Mouse (Mus musculus) neural tube, embryonic 14.5 days (tissue): ENCODE measurements around the gene Maml1. TPM values are rescaled to one million over a fixed set of nuclear protein-coding genes. Genes with fewer than 3 reads are reported as not detected.

Experiments
- ATAC-seq: fragments of 200-750 bp; cut with Nextera tagmentation; 2 replicates; pipeline ENCODE4 v1.8.0; 2017; ENCODE audit warnings: low read depth, mild to moderate bottlenecking, moderate TSS enrichment, moderate library complexity
- H3K27ac ChIP-seq: fragments of 300-500 bp; sonication (generic); 2 replicates; pipeline ENCODE4 v1.5.1; 2014; ENCODE audit warnings: low read depth, mild to moderate bottlenecking, control low read depth, low read length, moderate library complexity, mixed read lengths
- H3K27me3 ChIP-seq: fragments of 300-500 bp; sonication (generic); 2 replicates; pipeline ENCODE4 v1.6.1; 2014; ENCODE audit warnings: low read length; ENCODE audit not compliant: control insufficient read depth, insufficient read depth
- H3K36me3 ChIP-seq: fragments of 300-500 bp; sonication (generic); 2 replicates; pipeline ENCODE4 v1.6.1; 2014; ENCODE audit warnings: low read length, mixed read lengths; ENCODE audit not compliant: control insufficient read depth, insufficient read depth
- H3K4me1 ChIP-seq: fragments of 300-500 bp; sonication (generic); 2 replicates; pipeline ENCODE4 v1.6.1; 2014; ENCODE audit warnings: low read length; ENCODE audit not compliant: control insufficient read depth, insufficient read depth
- H3K4me2 ChIP-seq: fragments of 300-500 bp; sonication (generic); 2 replicates; pipeline ENCODE4 v1.6.1; 2014; ENCODE audit warnings: mild to moderate bottlenecking, low read depth, low read length, control low read depth
- H3K4me3 ChIP-seq: fragments of 300-500 bp; sonication (generic); 2 replicates; pipeline ENCODE4 v1.5.1; 2014; ENCODE audit warnings: low read depth, low read length, control low read depth, mixed read lengths
- H3K9ac ChIP-seq: fragments of 300-500 bp; sonication (generic); replicated peaks from 2 replicates; pipeline ENCODE4 v1.6.1; 2014; ENCODE audit warnings: low read depth, mild to moderate bottlenecking, control low read depth, low read length, mixed read lengths
- H3K9me3 ChIP-seq: fragments of 300-500 bp; sonication (generic); 2 replicates; pipeline ENCODE4 v1.6.1; 2016; ENCODE audit warnings: low read length; ENCODE audit not compliant: control insufficient read depth
- WGBS: fragments of 180-500 bp; shearing (Covaris S2); extraction: QIAGEN DNeasy Blood & Tissue Kit; methylation state at CpG from one replicate; pipeline ENCODE4 v1.1.7; 2014; 5-methylcytosine and 5-hydroxymethylcytosine counted together
- polyA plus RNA-seq: library from polyadenylated mRNA; unstranded; fragments of >200 nt; fragmentation: Nextera tagmentation; extraction: Ambion mirVana; gene quantifications from 2 replicates; pipeline ENCODE4 v1.2.1, GENCODE M21; 2014

Gene Maml1
- polyA plus RNA-seq, 1 experiment from 2014 or later, result 3.5 TPM

- 9% methylated on average over 17 of the region's 17 CpGs for WGBS
- Histone ChIP-seq H3K36me3 (no peaks in the 10 kb centered on the region), H3K4me2 (peak overlapping the region; percentile 97), H3K9me3 (no peaks in the 10 kb centered on the region), H3K27me3 (no peaks in the 10 kb centered on the region), H3K9ac (peak overlapping the region; percentile 97), H3K4me1 (peaks cover 31% of the 10 kb centered on the region), H3K27ac (peak overlapping the region; percentile 93), H3K4me3 (peak overlapping the region; percentile 84)
- ATAC-seq, result peak; percentile 9
Measured at GRCm38 (mm10) chr11:50223783-50224662, 68.1 kb downstream of the Maml1 start.

GRCm38 (mm10) chr11:50222559-50223276 is 69.4 kb downstream of the Maml1 start:
- Histone ChIP-seq H3K27ac (no peak overlapping the region), H3K9ac (no peak overlapping the region), H3K9me3 (no peaks in the 10 kb centered on the region), H3K4me2 (peak overlapping the region; percentile 97), H3K27me3 (no peaks in the 10 kb centered on the region), H3K4me3 (no peak overlapping the region), H3K36me3 (no peaks in the 10 kb centered on the region), H3K4me1 (peaks cover 31% of the 10 kb centered on the region)
- 44% methylated on average over 7 of the region's 7 CpGs for WGBS
- ATAC-seq, result no peak

GRCm38 (mm10) chr11:50219833-50220232 is 72.3 kb downstream of the Maml1 start:
- no peak for ATAC-seq
- 52% methylated on average over 2 of the region's 2 CpGs for WGBS

GRCm38 (mm10) chr11:50217811-50218210 is 74.3 kb downstream of the Maml1 start:
- no peaks in the 10 kb centered on the region for H3K9me3 ChIP-seq
- 68% methylated on average over 4 of the region's 4 CpGs for WGBS
- no peak overlapping the region for H3K4me2 ChIP-seq
- H3K36me3 ChIP-seq, result no peaks in the 10 kb centered on the region
- no peak overlapping the region for H3K9ac ChIP-seq
- no peak overlapping the region for H3K27ac ChIP-seq
- no peaks in the 10 kb centered on the region for H3K27me3 ChIP-seq
- peaks cover 3% of the 10 kb centered on the region; the same call in 1 of the 2 replicates for H3K4me1 ChIP-seq
- no peak for ATAC-seq
- no peak overlapping the region for H3K4me3 ChIP-seq

More at GRCm38 (mm10) chr11:50219833-50220232, 72.3 kb downstream of the Maml1 start:
- Histone ChIP-seq H3K4me1 (peaks cover 14% of the 10 kb centered on the region), H3K27me3 (no peaks in the 10 kb centered on the region), H3K4me2 (no peak overlapping the region), H3K9ac (no peak overlapping the region), H3K4me3 (no peak overlapping the region), H3K27ac (no peak overlapping the region), H3K9me3 (no peaks in the 10 kb centered on the region), H3K36me3 (no peaks in the 10 kb centered on the region)

GRCm38 (mm10) chr11:50216724-50217366 is 75.3 kb downstream of the Maml1 start:
- no peaks in the 10 kb centered on the region for H3K9me3 ChIP-seq
- no peak for ATAC-seq
- no peak overlapping the region for H3K27ac ChIP-seq
- H3K36me3 ChIP-seq, result no peaks in the 10 kb centered on the region
- no peaks in the 10 kb centered on the region for H3K4me1 ChIP-seq
- no peak overlapping the region for H3K9ac ChIP-seq
- H3K27me3 ChIP-seq, result no peaks in the 10 kb centered on the region
- H3K4me3 ChIP-seq, result no peak overlapping the region
- H3K4me2 ChIP-seq, result no peak overlapping the region
- 72% methylated on average over 4 of the region's 4 CpGs for WGBS

- H3K9me3 ChIP-seq, result no peaks in the 10 kb centered on the region
- ATAC-seq, result no peak
- 0 out of 2 replicates have a peak overlapping the region, but pooled peaks have one; percentile 8 for H3K9ac ChIP-seq
- no peaks in the 10 kb centered on the region for H3K36me3 ChIP-seq
- H3K27me3 ChIP-seq, result no peaks in the 10 kb centered on the region
- H3K4me2 ChIP-seq, result 0 out of 2 replicates have a peak overlapping the region, but pooled peaks have one; percentile 1
- 20% methylated on average over 9 of the region's 9 CpGs for WGBS
- peak overlapping the region; percentile 16; the same call in 1 of the 2 replicates for H3K27ac ChIP-seq
- no peak overlapping the region for H3K4me3 ChIP-seq
- no peaks in the 10 kb centered on the region for H3K4me1 ChIP-seq
Measured at GRCm38 (mm10) chr11:50215633-50216032, 76.5 kb downstream of the Maml1 start.

GRCm38 (mm10) chr11:50214631-50215030 is 77.5 kb downstream of the Maml1 start:
- no peak for ATAC-seq
- H3K4me3 ChIP-seq, result no peak overlapping the region
- no peaks in the 10 kb centered on the region for H3K27me3 ChIP-seq
- 97% methylated on average over 6 of the region's 6 CpGs for WGBS
- no peaks in the 10 kb centered on the region for H3K36me3 ChIP-seq
- H3K9me3 ChIP-seq, result no peaks in the 10 kb centered on the region
- no peak overlapping the region for H3K4me2 ChIP-seq
- no peak overlapping the region for H3K27ac ChIP-seq
- H3K4me1 ChIP-seq, result no peaks in the 10 kb centered on the region
- H3K9ac ChIP-seq, result no peak overlapping the region

- no peak overlapping the region; the same call in 1 of the 2 replicates for H3K27ac ChIP-seq
- H3K9me3 ChIP-seq, result no peaks in the 10 kb centered on the region
- peaks cover 8% of the 10 kb centered on the region for H3K4me1 ChIP-seq
- H3K36me3 ChIP-seq, result no peaks in the 10 kb centered on the region
- H3K9ac ChIP-seq, result no peak overlapping the region
- WGBS, result 69% methylated on average over 11 of the region's 11 CpGs
- no peaks in the 10 kb centered on the region for H3K27me3 ChIP-seq
- no peak overlapping the region for H3K4me3 ChIP-seq
- H3K4me2 ChIP-seq, result no peak overlapping the region
- ATAC-seq, result no peak
Measured at GRCm38 (mm10) chr11:50212848-50213758, 79.0 kb downstream of the Maml1 start.
